Mouse (Mus musculus) liver, adult 2 months (tissue): ENCODE data around the gene Mkrn2os. TPM values are rescaled to one million over a fixed set of nuclear protein-coding genes. Genes with fewer than 3 reads are reported as not detected.
A peak's percentile ranks its signal among the peaks of the same experiment; 100 is the strongest.

Experiments used
- DNase-seq: peaks from one replicate; pipeline ENCODE4 v3.0.0-alpha.2; 2011; ENCODE audit warnings: low read depth, low spot score; ENCODE audit errors: extremely low read depth
- H3K27ac ChIP-seq: fragments of 200-500 bp; replicated peaks from 2 replicates; pipeline ENCODE4 v1.5.1; 2012; ENCODE audit warnings: low read depth, mild to moderate bottlenecking, control low read depth, inconsistent platforms, low read length; ENCODE audit not compliant: insufficient read depth
- H3K27me3 ChIP-seq: fragments of 200-500 bp; 2 replicates; pipeline ENCODE4 v1.6.1; 2012; ENCODE audit warnings: mild to moderate bottlenecking, moderate library complexity, low read length, inconsistent platforms; ENCODE audit not compliant: control insufficient read depth, insufficient read depth
- H3K36me3 ChIP-seq: fragments of 200-500 bp; 2 replicates; pipeline ENCODE4 v1.6.1; 2012; ENCODE audit warnings: low read length, inconsistent platforms; ENCODE audit not compliant: control insufficient read depth, insufficient read depth
- H3K4me1 ChIP-seq: fragments of 200-500 bp; 2 replicates; pipeline ENCODE4 v1.6.1; 2011; ENCODE audit warnings: low read length; ENCODE audit not compliant: control insufficient read depth, insufficient read depth
- H3K4me3 ChIP-seq: fragments of 200-500 bp; 2 replicates; pipeline ENCODE4 v1.5.1; 2011; ENCODE audit warnings: low read depth, mild to moderate bottlenecking, control low read depth, low read length, moderate library complexity; ENCODE audit not compliant: insufficient read depth
- H3K79me2 ChIP-seq: fragments of 200-500 bp; 2 replicates; pipeline ENCODE4 v1.6.1; 2012; ENCODE audit warnings: inconsistent platforms, mild to moderate bottlenecking, low read length, moderate library complexity; ENCODE audit not compliant: control insufficient read depth, insufficient read depth
- H3K9ac ChIP-seq: fragments of 200-500 bp; 2 replicates; pipeline ENCODE4 v1.6.1; 2012; ENCODE audit warnings: low read depth, mild to moderate bottlenecking, control low read depth, inconsistent platforms, low read length
- CTCF ChIP-seq: fragments of 200-500 bp; IDR thresholded peaks from 2 replicates; pipeline ENCODE4 v1.5.1; 2011; ENCODE audit warnings: low read depth, low read length, control low read depth
- POLR2A ChIP-seq: fragments of 200-500 bp; IDR thresholded peaks from 2 replicates; pipeline ENCODE4 v1.6.1; 2011; ENCODE audit warnings: low read length, control low read depth; ENCODE audit not compliant: insufficient read depth; ENCODE audit errors: extremely low read depth
- WGBS: fragments of 180-500 bp; shearing (Covaris S2); methylation state at CpG from one replicate; pipeline ENCODE4 v1.1.7; 2018; 5-methylcytosine and 5-hydroxymethylcytosine counted together
- polyA plus RNA-seq: library from polyadenylated mRNA; depleted of rRNA; stranded (reverse); fragments of >200 nt; gene quantifications from 2 replicates; pipeline ENCODE4 v1.2.3, GENCODE M21; 2012
- total RNA-seq: library from RNA; depleted of rRNA; stranded (reverse); fragments of >200 nt; gene quantifications from 2 replicates; pipeline ENCODE4 v1.2.3, GENCODE M21; 2014

Mkrn2os gene
- total and polyA plus RNA-seq, 2 experiments: 19.2 to 29.3 TPM

DNA sequence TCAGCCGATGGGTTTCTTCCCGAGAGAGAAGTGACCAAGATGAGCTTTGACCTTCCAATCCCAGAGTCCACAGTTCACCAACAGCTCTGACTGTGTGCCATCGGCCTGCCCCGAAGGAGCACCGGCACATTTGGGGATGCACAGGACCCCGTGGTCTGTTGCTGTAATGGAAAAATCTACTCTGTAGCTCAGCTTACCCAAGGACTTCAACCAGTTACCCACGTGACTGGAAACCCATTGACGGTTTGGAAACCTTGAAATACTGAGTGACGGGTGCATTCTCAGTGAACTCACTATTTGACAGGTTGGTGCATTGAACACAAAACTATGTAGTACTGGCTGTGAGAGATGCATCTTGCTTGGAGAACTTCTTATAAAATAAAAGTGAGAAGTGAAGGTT, 14.4 kb downstream of the Mkrn2os start:
- WGBS: 56% methylated on average over 9 of the region's 9 CpGs
- Histone ChIP-seq H3K4me3 (no peak overlapping the region), H3K9ac (no peak overlapping the region), H3K79me2 (no peaks in the 10 kb centered on the region), H3K27ac (no peak overlapping the region), H3K27me3 (no peaks in the 10 kb centered on the region), H3K36me3 (no peaks in the 10 kb centered on the region; the same call in none of the 2 replicates), H3K4me1 (no peaks in the 10 kb centered on the region)
- peak; percentile 37 for DNase-seq
- TF ChIP-seq CTCF (no peak), POLR2A (no peak)

DNA sequence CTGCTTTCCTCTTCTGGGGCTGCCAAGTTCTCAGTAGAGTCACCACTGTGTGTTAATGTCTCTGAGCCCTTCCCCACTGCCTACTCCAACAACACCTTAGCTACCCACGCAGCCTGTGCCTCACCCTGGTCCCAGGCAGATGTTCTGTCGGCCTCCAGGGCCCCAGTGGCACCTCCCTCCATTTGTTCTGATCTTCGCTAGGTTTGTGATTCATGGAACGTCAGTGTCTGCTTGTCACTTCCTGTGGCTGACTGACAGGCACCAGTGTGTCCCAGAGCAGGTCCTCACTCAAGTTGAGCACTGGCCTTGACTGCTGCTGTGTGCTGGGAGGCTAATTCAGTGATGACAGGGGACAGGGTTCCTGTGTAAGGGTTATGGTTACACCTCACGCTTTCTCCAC, 15.0 kb downstream of the Mkrn2os start:
- H3K4me1 ChIP-seq: no peaks in the 10 kb centered on the region
- TF ChIP-seq POLR2A (no peak), CTCF (no peak)
- no peak for DNase-seq
- 87% methylated on average over 5 of the region's 5 CpGs for WGBS
- no peaks in the 10 kb centered on the region for H3K27me3 ChIP-seq
- H3K79me2 ChIP-seq: no peaks in the 10 kb centered on the region
- H3K36me3 ChIP-seq: no peaks in the 10 kb centered on the region; the same call in none of the 2 replicates
- H3K27ac ChIP-seq: no peak overlapping the region
- H3K4me3 ChIP-seq: no peak overlapping the region
- no peak overlapping the region for H3K9ac ChIP-seq

DNA sequence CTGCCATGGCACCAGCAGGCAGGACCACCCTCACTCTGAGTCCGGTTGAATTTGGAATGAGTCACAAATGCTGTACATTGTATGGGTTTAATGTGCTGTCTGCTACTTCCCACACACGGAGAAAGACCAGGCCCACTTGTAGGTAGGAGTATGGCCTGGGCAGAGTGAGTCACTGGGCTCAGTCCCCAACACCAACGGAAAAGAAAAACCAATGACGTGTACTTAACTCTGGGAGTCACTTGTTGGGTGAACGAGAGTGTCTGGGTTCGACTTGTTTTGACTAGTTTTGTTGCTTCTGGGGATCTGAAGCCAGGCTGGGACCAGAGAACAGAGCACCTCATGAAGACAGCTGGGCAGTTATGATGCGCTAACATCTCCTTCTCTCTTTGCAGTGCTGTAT, 18.2 kb downstream of the Mkrn2os start:
- no peaks in the 10 kb centered on the region for H3K79me2 ChIP-seq
- DNase-seq: no peak
- H3K4me3 ChIP-seq: no peak overlapping the region
- no peak for TF ChIP-seq POLR2A
- TF ChIP-seq CTCF: no peak
- H3K4me1 ChIP-seq: no peaks in the 10 kb centered on the region
- H3K27me3 ChIP-seq: no peaks in the 10 kb centered on the region
- 94% methylated on average over 7 of the region's 7 CpGs for WGBS
- no peak overlapping the region for H3K9ac ChIP-seq
- peaks cover 3% of the 10 kb centered on the region for H3K36me3 ChIP-seq
- H3K27ac ChIP-seq: no peak overlapping the region

DNA sequence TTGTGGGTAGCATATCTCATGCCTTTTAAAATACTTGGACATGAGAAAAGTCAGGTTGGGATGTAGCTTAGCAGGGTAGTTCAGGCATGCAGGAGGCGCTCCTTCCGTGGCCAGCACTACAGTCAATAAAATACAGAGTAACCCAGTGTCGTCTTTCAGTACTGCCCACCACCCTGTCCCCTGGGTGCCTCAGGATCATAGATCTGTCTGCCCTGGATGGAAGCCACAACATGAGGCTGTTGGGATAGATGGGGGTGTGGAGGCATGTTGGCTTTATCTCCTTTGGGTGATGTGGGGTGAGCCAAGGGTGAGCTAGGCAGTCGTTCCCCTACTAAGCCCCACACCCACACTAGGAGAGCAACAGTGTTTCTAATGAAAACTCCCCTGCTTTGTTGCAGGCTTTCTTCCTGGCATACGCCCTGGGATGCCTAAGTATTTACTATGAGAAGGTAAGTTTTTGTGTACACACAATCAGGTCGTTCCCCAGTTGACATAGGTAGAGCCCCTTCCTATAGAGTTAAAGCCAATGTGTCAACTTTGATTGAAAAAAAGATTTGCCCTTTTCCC, 26.8 kb downstream of the Mkrn2os start:
- Histone ChIP-seq H3K4me1 (no peaks in the 10 kb centered on the region), H3K79me2 (no peaks in the 10 kb centered on the region), H3K36me3 (peaks cover 15% of the 10 kb centered on the region), H3K4me3 (no peak overlapping the region), H3K27me3 (no peaks in the 10 kb centered on the region), H3K9ac (no peak overlapping the region), H3K27ac (no peak overlapping the region)
- 94% methylated on average over 6 of the region's 6 CpGs for WGBS
- no peak for DNase-seq
- TF ChIP-seq POLR2A (no peak), CTCF (no peak)

DNA sequence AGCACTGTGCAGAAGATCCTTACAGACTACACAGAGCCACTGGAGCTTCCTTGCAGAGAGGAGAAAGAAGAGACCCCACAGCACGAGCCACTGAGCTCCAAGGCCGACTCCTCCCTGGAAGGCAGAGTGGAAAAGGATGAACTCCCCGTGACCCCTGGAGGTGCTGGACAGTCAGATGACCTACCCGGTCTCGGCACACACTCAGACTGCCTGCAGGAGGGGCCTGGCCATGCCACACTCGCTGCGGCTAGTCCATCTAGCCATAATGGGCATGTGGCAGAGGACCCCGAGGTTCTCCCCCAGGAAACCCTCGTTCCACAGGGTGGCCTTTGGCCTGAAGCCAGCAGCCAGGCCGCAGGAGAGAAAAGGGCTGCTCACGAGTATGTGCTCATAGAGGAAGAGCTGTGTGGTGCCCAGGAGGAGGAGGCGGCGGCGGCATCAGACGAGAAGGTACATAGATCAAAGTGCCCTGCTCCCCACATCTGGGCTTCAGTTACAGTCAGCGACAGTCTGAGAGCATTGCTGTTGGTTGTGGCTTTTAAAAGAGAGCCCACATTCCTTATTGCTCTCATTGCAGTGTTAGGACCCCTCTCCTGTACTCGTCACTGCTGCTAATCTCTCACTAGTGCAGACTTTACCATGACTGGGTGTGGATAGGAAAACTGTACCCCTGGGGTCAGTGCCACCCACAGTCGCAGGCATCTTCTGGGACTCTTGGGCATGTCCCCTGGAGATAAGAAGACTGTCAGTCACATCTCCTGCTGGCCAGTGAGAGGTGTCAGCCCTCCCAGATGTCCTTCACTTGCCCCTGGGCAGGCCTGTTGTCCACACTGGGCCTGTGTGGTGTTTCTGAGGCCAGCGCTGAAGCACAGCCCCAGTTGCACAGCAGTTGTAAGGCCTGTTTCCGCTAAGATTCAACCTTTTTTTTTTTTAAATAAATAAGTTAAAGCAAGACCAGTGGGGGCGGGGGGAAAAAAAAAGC, 32.4 kb downstream of the Mkrn2os start:
- H3K27me3 ChIP-seq: no peaks in the 10 kb centered on the region
- H3K79me2 ChIP-seq: no peaks in the 10 kb centered on the region
- WGBS: 79% methylated on average over 21 of the region's 21 CpGs
- H3K4me3 ChIP-seq: no peak overlapping the region
- DNase-seq: no peak
- H3K9ac ChIP-seq: no peak overlapping the region
- no peak for TF ChIP-seq POLR2A
- H3K27ac ChIP-seq: no peak overlapping the region
- peaks cover 9% of the 10 kb centered on the region for H3K36me3 ChIP-seq
- H3K4me1 ChIP-seq: no peaks in the 10 kb centered on the region

DNA sequence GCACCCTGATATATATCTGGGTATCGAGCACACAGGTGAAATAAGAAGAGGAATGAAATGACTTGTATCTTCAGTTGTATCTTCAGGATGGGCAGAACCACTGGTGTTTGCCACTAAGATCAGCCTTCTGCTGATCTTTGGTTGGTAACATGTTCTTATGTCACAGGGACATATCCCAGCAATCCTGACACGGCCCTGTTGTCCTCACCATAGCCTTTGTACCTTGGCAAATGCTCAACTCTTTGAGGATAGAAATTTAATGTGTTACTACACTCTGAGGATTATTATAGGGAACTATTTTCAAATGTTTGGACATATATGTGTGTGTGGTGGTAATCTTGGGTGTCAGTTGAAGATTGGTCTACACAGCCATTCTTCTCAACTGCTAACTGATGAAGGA, 34.2 kb downstream of the Mkrn2os start:
- Histone ChIP-seq H3K4me1 (no peaks in the 10 kb centered on the region), H3K9ac (no peak overlapping the region), H3K27ac (no peak overlapping the region), H3K4me3 (no peak overlapping the region), H3K79me2 (no peaks in the 10 kb centered on the region), H3K27me3 (no peaks in the 10 kb centered on the region), H3K36me3 (peaks cover 6% of the 10 kb centered on the region)
- WGBS: 33% methylated on average over 2 of the region's 2 CpGs
- DNase-seq: peak; percentile 53
- no peak for TF ChIP-seq CTCF
- no peak for TF ChIP-seq POLR2A
